Mouse (Mus musculus): ENCODE data around the gene Htr5a. TPM values are rescaled to one million over a fixed set of nuclear protein-coding genes. Genes with fewer than 3 reads are reported as not detected.

The Htr5a gene
- 10 to 100 TPM in 1 of 2 experiments, 1 to 10 TPM in 1; 8.9 to 10.9 TPM for total RNA-seq (2021)

DNA sequence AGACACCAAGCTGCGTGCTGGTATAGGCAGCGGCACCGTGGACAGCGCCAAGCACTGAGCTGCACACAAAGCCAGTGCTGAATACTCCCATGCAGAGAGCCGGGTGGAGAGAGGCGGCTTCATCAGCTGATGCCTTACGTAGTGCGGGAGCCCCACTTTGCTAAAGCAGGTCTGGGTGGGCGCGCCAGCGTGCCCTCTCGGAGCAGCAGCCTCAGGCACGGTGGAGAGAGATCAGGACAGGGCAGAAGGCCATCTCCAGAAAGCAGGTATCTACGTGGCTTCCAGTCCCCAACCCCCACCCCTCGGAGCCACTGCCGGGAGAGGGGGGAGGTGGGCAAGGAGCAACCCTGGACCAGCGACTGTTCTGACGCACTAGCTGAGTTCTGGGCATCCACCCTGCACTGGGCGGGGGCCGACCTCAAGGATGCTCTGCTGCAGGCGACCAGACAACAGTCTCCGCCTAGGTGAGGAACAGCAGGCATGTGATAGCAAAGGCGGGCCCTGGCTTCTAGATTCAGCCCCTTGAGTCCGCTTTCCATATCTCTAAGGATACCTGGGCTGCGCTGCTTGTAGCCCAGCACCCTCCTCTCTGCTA is at the start of gene Htr5a:
Htr5a (plus strand) TSS at position 449 of the 595 bp plus-strand sequence.
- intact Hi-C loops (cut with DNase I), result no loop called here
- peak; percentile 20 for DNase-seq

DNA sequence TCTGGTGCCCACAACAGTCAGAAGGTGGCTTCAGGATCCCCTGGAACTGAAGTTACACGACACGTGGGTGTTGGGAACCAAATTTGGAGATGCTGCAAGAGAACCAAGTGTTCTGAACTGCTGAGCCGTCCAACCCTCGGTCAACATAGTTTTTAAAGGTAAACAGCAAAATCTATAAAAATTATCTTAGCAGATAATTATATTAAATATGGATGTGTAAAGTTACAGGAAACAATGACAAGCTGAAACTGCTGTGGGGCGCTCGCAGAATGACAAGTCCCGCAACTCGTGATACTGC is 49.8 kb upstream of the Htr5a start:
- no peak for DNase-seq
- intact Hi-C loops (cut with DNase I), result loop anchor here (10.0 kb wide), 1 partner anchor 303 kb away; no protein-coding TSS in a partner anchor

DNA sequence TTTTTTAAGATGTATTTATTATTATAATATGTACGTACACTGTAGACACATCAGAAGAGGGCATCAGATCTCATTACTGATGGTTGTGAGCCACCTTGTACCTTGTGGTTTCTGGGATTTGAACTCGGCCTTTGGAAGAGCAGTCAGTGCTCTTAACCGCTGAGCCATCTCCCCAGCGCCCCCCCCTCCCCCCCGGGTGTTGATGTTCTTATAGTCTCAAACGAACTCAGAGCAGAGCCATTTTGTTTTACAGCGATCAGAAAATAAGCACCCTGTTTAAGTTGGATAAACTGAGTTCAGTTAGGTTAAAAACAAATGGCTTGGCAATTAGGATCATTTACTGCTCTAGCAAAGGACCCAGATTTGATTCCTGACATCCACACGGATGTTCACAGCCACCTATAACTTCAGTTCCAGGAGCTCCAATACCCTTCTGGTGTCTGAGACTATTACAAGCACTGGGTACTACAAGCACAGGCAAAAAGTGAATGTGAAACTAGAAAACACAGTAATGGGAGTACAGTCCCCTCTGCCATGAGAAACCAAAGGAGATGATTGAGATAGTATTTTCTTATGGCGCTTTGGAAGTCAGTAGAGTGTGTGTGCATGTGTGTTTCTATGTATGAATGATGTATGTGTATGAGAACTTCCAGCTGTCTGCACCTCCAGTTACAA is 49.3 kb upstream of the Htr5a start:
- DNase-seq, result no peak
- intact Hi-C loops (cut with DNase I), result loop anchor here (10.0 kb wide), 1 partner anchor 302 kb away; no protein-coding TSS in a partner anchor

DNA sequence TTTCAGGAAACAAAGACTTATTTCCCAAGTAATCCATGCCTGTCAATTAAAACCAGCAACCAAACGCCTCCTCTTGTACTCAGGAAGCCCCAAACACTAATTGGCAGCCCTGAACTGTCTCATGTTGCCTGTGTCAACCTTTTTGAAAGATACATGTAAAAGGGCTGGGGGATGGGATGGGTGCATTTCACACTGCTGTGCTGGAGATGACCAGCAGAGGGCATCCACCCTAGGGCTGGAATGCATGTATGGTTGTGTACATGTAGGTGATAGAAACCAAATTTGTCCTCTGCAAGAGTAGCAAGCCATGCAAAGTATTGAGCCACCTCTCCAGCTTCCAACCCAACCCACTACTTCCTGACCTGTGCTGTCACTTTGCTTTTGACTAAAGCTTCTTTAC is 48.0 kb upstream of the Htr5a start:
- intact Hi-C loops (cut with DNase I), result loop anchor here (10.0 kb wide), 1 partner anchor 301 kb away; no protein-coding TSS in a partner anchor
- DNase-seq, result peak; percentile 69

DNA sequence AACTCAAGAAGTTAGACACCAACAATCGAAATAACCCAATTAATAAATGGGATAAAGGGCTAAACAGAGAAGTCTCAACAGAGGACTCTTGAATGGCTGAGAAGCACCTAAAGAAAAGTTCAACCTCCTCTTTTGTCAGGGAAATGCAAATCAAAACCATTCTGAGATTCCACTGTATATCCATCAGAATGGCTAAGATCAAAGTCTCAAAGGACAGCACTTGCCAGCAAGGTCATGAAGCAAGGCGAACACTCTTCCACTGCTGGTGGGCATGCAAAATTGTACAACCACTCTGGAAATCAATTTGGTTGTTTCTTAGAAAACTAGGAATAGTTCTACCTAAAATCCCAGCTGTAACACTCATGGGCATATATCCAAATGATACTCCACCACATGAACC is 27.7 kb upstream of the Htr5a start:
- no peak for DNase-seq
- intact Hi-C loops (cut with DNase I), result no loop called here

DNA sequence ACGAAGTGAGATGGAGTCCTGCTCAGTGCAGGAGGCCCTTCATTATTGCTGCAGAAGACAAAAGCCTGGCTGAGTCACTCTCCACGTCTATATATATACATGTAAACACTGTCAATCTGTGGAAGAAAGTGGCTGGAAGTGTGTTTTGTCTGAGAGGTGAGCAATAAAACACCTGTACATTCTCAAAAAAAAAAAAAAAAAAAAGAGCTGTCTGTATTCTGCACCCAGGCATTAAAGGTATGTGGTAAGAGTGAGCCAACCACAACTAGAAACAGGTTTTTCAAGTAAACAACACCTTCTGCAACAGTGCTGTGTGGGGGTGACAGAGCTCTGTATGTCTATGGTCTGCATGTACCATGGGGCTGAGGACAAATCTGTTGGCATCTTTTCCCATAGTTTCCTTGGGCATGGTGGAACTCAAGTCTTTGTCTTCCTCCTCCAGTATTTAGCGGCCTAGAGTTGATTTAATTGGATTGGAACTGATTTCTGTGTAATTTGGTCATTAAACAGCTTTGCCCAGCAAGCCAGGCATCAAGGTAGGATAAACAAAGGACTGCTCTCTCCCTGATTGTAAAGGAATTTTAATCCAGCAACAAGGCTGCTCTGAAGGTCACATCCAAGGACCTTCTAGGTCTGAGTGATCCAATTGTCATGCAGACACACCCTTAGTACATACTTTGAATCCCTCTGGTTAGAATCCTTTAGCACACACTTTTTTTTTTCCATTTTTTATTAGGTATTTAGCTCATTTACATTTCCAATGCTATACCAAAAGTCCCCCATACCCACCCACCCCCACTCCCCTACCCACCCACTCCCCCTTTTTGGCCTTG is 22.9 kb upstream of the Htr5a start:
- DNase-seq, result no peak
- intact Hi-C loops (cut with DNase I), result no loop called here

DNA sequence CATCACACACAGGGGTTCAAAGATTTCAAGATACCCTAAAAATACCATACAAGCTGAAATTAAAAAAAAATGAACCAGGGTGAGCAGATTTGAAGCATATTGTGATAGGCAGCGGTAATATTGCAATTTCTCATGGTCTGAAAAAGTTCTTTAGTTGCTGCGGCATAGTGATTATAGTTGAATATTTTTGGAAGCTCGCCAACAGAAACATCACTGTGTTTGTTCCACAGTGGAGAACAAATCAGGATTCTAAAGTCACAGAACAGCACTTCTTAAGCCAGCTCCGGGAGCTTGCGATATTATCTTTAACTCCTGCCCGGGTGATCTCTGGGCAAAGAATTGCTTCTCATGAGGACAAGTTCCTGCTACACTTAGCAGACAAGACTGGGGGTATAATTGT is 20.8 kb upstream of the Htr5a start:
- DNase-seq, result no peak
- intact Hi-C loops (cut with DNase I), result no loop called here

DNA sequence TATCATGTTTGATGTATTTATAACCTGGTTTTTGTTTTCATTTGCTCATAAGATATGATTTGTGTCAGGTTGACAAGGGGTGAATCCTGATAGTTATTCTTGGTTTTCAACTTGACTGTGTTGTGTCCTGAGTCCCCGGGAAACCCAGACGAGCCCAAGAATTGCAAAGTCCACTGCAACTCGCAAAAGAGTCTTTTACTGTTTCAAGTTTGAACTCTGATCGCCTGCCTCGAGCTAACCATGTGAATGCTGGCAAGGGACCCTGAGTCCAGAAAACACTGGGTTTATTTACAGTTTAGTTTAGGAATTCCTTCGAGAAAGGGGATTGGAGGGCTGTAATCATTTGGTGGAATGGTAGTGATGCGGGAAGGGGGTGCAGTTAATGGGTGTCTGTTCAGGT is 14.0 kb upstream of the Htr5a start:
- DNase-seq, result no peak
- intact Hi-C loops (cut with DNase I), result no loop called here

DNA sequence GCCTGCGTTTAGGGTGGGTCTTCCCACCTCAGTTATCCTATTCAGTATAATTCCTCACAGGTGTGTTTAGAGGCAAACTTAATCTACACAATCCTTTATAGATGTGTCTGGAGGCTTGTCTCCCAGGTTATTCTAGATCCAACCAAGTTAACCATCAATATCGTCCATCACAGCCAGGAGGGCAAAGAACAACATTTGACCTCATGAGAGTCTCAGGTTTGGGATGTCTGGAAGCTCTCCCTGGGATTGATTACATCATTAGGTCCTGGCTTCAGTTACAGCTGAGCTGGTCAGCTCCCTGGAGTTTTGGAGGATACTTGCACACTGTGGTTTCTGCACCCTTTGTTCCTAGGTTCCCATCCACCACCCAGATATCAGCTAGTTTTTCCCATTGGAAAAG is 6.9 kb upstream of the Htr5a start:
- no peak for DNase-seq
- intact Hi-C loops (cut with DNase I), result no loop called here

DNA sequence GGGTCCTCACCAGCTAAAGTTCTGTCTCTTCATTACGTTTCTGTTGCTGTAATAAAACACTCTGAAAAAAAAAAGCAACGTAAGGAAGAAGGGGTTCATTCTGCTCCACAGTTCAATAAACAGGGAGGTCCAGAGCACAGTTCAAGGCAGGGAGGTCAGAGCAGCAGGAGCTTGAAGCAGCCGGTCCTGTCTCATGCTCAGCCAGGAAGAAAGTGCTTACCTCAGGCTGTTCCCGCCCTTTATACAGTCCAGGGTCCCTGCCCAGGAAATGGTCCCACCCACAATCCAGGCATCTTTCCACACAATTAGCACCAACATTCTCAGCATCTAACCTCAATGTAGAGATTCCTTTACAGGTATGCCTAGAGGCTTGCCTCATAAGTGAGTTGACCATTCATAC is 3.9 kb upstream of the Htr5a start:
- no peak for DNase-seq
- intact Hi-C loops (cut with DNase I), result no loop called here

DNA sequence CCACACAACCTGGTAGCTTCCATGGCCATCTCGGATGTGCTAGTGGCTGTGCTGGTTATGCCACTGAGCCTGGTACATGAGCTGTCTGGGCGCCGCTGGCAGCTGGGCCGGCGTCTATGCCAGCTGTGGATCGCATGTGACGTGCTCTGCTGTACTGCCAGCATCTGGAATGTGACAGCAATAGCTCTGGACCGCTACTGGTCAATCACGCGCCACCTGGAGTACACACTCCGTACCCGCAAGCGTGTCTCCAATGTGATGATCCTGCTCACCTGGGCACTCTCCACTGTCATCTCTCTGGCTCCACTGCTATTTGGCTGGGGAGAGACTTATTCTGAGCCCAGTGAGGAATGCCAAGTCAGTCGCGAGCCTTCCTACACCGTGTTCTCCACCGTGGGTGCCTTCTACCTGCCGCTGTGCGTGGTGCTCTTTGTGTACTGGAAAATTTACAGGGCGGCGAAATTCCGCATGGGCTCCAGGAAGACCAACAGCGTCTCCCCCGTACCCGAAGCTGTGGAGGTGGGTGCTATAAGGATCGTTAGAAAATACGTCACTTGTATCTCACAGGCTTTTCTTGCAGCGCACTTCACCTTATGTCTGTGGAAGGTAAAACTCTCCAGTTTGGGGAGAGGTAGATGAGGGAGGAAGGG is 847 bp downstream of the Htr5a start:
- no peak for DNase-seq
- intact Hi-C loops (cut with DNase I), result no loop called here

DNA sequence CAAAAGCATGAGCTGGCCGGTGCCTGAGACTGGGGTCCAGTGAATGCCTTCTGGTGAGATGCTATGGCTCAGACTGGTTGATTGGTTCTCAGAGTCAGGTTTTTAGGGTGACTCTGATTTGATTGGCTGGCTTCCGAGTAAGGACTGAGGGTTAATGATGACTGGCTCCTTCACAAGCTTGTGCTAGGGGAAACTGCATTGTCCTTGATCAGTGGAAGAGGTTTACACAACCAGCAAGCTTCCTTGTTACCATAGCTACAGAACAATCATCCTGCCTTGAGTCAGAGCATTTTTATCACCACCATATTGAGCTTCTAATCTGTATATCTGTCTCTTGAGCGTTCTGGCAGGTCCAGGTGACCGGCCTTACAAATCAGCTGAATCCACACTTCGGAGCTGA is 5.0 kb downstream of the Htr5a start:
- DNase-seq, result no peak
- intact Hi-C loops (cut with DNase I), result no loop called here

DNA sequence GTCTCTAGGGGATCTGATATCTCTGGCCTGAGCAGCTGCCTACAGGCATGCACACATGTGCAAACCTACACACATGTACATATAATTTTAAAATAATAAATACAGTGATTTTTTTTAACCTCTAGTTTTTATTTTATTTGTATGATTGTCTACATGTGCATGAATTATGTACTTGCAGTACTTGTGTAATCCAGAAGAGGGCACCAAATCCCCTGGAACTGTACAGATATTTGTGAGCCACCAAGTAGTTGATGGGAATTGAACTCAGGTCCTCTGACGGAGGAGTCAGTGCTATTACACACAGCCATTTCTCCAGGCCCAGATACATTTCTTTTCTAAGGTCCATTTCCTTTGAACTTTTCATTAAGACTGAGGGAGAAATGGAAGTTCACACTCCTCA is 12.3 kb downstream of the Htr5a start:
- DNase-seq, result no peak
- intact Hi-C loops (cut with DNase I), result loop anchor here (10.0 kb wide), 1 partner anchor 241 kb away; no protein-coding TSS in a partner anchor

DNA sequence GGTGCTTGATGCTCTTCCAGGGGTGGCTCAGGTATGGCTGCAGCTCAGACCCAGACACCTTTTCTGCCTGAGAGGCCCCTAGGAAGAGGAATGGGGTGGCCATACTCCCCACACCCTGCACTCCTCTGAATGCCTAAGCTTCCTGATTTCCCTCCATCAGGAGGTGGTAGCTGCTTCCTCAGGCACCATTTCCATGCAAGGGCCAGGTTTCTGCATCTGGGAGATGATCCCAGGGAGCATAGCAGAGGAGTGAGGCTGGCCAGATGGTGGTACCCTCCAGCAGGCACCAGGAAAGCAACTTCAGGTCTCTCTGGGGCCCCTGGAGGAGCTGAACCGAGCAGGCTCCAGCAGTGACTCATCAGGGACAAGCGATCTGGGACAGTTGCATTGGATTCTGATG is 13.8 kb downstream of the Htr5a start:
- DNase-seq, result no peak
- intact Hi-C loops (cut with DNase I), result loop anchor here (10.0 kb wide), 1 partner anchor 239 kb away; no protein-coding TSS in a partner anchor

DNA sequence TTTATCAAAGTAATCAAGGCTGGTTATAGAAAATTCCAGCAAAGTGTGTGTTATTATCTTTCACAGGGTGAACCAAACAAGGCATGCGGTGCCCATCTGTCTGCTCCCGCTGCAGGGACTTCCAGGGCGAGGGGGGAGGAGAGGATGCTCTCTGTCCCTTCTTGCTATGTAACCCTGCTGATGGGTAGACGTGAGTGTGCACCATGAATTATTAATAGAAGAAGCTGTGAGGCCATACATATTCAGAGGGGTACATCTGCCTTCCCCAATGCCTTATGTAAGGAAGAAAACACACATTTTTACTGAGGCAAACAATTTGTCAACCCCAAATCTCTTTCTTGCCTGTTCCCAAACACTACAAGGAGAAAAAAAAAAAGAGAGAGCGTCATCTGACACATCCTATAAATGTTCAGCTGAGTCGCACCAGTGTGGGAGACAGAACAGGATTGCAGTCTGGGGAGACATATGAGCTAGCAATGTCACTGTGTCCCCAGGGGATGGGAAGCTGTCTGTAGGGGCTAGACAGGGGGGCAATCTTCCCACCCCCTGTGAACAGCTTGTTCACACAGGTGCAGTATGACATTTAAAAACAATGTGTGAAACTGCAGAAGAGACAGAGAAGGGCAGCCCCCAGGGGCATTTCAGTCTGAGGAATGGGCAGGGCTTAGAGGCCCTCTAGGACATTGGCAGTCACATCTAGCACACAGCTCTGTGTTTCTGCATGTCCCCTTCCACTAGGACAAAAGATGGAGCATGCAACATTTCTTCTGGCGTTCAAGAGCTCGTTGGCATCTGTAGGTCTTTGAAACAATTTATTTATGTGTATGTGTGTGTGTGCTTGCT is 31.5 kb downstream of the Htr5a start:
- peak; percentile 53 for DNase-seq
- intact Hi-C loops (cut with DNase I), result loop anchor here (1.0 kb wide), 1 partner anchor 11 kb away; no protein-coding TSS in a partner anchor

DNA sequence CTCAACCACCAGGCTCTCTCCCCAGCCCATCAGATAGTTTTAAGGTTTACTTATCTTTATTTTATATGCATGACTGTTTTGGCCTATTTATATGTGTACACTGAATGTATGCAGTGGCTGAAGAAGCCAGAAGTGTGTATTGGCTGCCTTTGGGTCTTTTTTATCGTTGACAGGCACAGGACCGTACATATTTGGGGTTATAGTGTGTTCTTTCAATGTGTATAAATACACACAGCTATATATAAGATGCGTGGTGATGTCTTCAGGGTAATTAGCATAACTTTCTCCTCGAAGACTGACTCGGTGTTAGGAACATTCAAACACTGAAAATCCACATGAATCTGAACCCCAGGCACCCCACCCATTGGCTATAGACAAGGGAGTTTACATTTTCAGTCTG is 32.3 kb downstream of the Htr5a start:
- no peak for DNase-seq

DNA sequence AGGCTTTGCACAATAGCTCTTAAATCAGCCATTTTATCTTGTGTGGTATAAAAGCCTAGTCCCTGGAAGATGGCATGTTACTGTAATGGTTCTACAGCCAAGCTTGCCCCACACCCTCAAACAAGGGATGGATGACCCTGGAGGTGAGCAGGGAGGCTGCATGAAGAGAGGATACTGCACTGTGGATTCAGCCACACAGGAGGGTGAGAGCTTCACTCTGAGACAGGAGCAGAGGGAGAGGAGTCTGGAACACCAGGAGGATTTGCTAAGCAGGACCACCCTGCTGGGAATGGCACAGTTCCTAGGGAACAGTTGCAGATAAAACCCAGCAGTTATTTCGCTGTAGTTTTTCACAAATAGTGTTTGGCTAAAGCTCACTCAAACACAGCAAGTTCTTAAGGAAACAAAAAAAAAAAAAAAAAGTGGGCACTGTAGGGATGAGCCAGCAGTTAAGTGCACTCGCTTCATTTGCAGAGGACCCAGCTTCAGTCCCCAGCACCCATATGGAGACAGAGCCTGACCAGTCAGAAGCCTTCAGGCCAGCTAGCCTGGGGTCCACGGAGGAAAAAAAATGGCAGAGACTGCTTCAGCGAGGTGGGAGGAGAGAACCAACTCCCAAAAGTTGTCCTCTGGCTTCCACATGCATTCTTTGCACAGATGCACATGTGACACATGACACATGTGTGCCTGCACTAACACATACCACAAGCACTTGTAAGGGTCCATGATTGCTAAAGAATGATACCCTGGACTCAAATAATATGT is 33.6 kb downstream of the Htr5a start:
- intact Hi-C loops (cut with DNase I), result no loop called here
- no peak for DNase-seq

More for the DNA sequence above, 32.3 kb downstream of the Htr5a start:
- intact Hi-C loops (cut with DNase I), result no loop called here

DNA sequence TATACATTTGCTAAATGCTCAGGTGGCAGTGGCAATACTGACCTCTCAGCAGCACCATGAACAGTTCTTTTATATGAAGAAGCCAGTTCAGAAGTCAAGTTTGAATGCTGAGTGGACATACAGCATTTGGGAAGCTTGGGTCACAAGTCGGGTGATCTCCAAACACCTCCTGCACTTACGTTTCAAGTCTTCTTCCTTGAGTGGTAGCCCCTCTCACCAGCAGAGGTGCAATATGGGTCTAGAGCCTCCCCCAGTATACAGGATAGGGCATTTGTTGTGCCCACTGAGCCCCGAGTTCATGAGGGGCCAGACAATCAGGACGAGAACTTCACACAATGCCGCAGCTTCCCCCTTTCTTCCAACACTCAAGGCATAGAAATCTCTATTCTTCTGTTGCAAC is 36.4 kb downstream of the Htr5a start:
- intact Hi-C loops (cut with DNase I), result no loop called here
- no peak for DNase-seq

DNA sequence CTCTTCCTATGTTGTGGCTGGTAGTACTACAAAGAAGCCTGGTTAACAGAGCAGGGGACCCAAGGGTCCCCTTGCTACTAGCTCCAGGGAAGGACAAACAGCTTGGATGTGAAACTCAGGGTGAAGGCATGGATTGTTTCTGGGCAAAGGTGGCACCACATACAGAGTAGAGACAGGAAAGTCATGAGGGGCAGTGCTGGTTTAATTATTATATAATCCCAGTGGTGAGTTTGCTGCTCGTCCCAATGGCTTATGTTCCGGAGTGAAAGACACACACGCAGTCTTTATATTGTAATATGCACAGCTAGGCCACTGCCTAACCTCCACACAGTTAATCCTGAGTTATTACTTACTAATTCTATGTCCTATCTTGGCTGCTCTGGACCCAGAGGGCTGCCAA is 37.8 kb downstream of the Htr5a start:
- DNase-seq, result no peak
- intact Hi-C loops (cut with DNase I), result no loop called here
